In genomic region chr3:93444343-93445164, GRCm38 (mm10) we compare ENCODE assay signal across 8 mouse cellular contexts. TPM values are rescaled to one million over a fixed set of nuclear protein-coding genes. Genes with fewer than 3 reads are reported as not detected.
A peak's percentile ranks its signal among the peaks of the same experiment; 100 is the strongest.
DNase-seq lines count a peak whose midpoint lies in the region; ATAC-seq and TF ChIP-seq lines count a peak whose summit lies in the region.

No protein-coding gene starts in this region.

- H3K9me3 ChIP-seq in hindbrain, embryonic 10.5 days, result no peaks in the 10 kb centered on the region
- H3K9me3 ChIP-seq in lung, embryonic 15.5 days, result no peaks in the 10 kb centered on the region

- DNase-seq in ES-CJ7 (ENCODE audit: low read depth, low spot score), result peak; percentile 79
- DNase-seq in cerebellum, adult 2 months, result peak; percentile 18 to 47
- peak; percentile 38 to 61 for DNase-seq in frontal cortex, postnatal 10 days (ENCODE audit: low spot score in 2 of 2)
- DNase-seq in hindbrain, embryonic 10.5 days (ENCODE audit: low spot score), result peak; percentile 85
- DNase-seq in layer of hippocampus, adult 9-11 months, result peak; percentile 57
- DNase-seq in urinary bladder, adult 2 months (ENCODE audit: low spot score), result peak; percentile 53

- H3K4me3 ChIP-seq in cerebellum, adult 2 months (replicated peaks; ENCODE audit: insufficient read depth, low read depth, low read length), result peak overlapping the region; percentile 54
- H3K4me3 ChIP-seq in hindbrain, embryonic 10.5 days, result peak overlapping the region; percentile 67
- peak overlapping the region; percentile 58 for H3K4me3 ChIP-seq in lung, embryonic 15.5 days
- peak overlapping the region; percentile 54 for H3K4me3 ChIP-seq in olfactory bulb, adult 2 months (ENCODE audit: insufficient read depth, low read depth, low read length)

- H3K27me3 ChIP-seq in cerebellum, adult 2 months (ENCODE audit: control insufficient read depth, insufficient read depth, low read length), result peaks cover 4% of the 10 kb centered on the region; the same call in 1 of the 2 replicates
- H3K27me3 ChIP-seq in hindbrain, embryonic 10.5 days (ENCODE audit: insufficient read depth, poor library complexity, severe bottlenecking), result peaks cover 90% of the 10 kb centered on the region
- H3K27me3 ChIP-seq in lung, embryonic 15.5 days, result peaks cover 41% of the 10 kb centered on the region

- ATAC-seq in lung, embryonic 15.5 days (ENCODE audit: borderline replicate concordance, extremely low read depth, low FRiP score, low TSS enrichment), result peak; percentile 81

- peak overlapping the region; percentile 40 for H3K9ac ChIP-seq in lung, embryonic 15.5 days

- H3K4me2 ChIP-seq in lung, embryonic 15.5 days, result peak overlapping the region; percentile 95

- 2% methylated on average over 56 of the region's 56 CpGs for WGBS in cerebellum, adult 2 months
- under 1% methylated on average over 56 of the region's 56 CpGs for WGBS in hindbrain, embryonic 10.5 days
- under 1% methylated on average over 56 of the region's 56 CpGs for WGBS in lung, embryonic 15.5 days
- under 1% methylated on average over 56 of the region's 56 CpGs for WGBS in olfactory bulb, adult 2 months

- no peak overlapping the region for H3K27ac ChIP-seq in cerebellum, adult 2 months (ENCODE audit: insufficient read depth, low read length)
- H3K27ac ChIP-seq in hindbrain, embryonic 10.5 days, result peak overlapping the region; percentile 78
- H3K27ac ChIP-seq in lung, embryonic 15.5 days, result peak overlapping the region; percentile 73
- peak overlapping the region; percentile 72 for H3K27ac ChIP-seq in olfactory bulb, adult 2 months (ENCODE audit: insufficient read depth, low read depth, low read length)

- no peak for TF ChIP-seq POLR2A in cerebellum, adult 2 months (IDR thresholded peaks at IDR 0.05; ENCODE audit: borderline replicate concordance, insufficient read depth, low read length)
- peak; percentile 43 for TF ChIP-seq POLR2A in olfactory bulb, adult 2 months (IDR thresholded peaks at IDR 0.05; ENCODE audit: insufficient read depth, low read depth, low read length)

- H3K36me3 ChIP-seq in hindbrain, embryonic 10.5 days, result no peaks in the 10 kb centered on the region
- no peaks in the 10 kb centered on the region for H3K36me3 ChIP-seq in lung, embryonic 15.5 days

- peaks cover 3% of the 10 kb centered on the region; the same call in 1 of the 2 replicates for H3K4me1 ChIP-seq in cerebellum, adult 2 months (ENCODE audit: control insufficient read depth, insufficient read depth, low read length)
- H3K4me1 ChIP-seq in hindbrain, embryonic 10.5 days (replicated peaks), result peaks cover 37% of the 10 kb centered on the region
- H3K4me1 ChIP-seq in lung, embryonic 15.5 days, result peaks cover 29% of the 10 kb centered on the region
- H3K4me1 ChIP-seq in olfactory bulb, adult 2 months (ENCODE audit: control insufficient read depth, insufficient read depth, low read length), result peaks cover 29% of the 10 kb centered on the region

- no peak for TF ChIP-seq CTCF in cerebellum, adult 2 months (IDR thresholded peaks at IDR 0.05; ENCODE audit: borderline replicate concordance, insufficient read depth, low read depth, low read length)
- TF ChIP-seq CTCF in olfactory bulb, adult 2 months (IDR thresholded peaks at IDR 0.05; ENCODE audit: insufficient read depth, low read depth, low read length), result no peak

RNA-seq across cellular contexts. Expression of gene Tchh, which starts 2.4 kb away (rescaled TPM):
- polyA plus RNA-seq in cerebellum, adult 2 months (2012; rRNA removed), result 0.79 and 0.82 TPM in 2 replicates
- 0.54 and 0.81 TPM in 2 replicates for polyA plus RNA-seq in hindbrain, embryonic 10.5 days (2016; fragmentation: Nextera tagmentation; extraction: Ambion mirVana)
- polyA plus RNA-seq in lung, embryonic 15.5 days (2015; fragmentation: Nextera tagmentation; extraction: Ambion mirVana), result 2.3 and 3.3 TPM in 2 replicates
- polyA plus RNA-seq in olfactory bulb, adult 2 months (2012; ENCODE audit: insufficient read depth, insufficient read length, low replicate concordance, missing spikeins), result not detected in 2 replicates
- polyA plus RNA-seq in urinary bladder, adult 2 months (2012; rRNA removed), result 0.37 and 0.57 TPM in 2 replicates

RNA-seq across cellular contexts. Expression of gene Tchhl1, which starts 24.0 kb away (rescaled TPM):
- not detected in 2 replicates for polyA plus RNA-seq in cerebellum, adult 2 months (2012; rRNA removed)
- not detected in 2 replicates for polyA plus RNA-seq in hindbrain, embryonic 10.5 days (2016; fragmentation: Nextera tagmentation; extraction: Ambion mirVana)
- not detected in 2 replicates for polyA plus RNA-seq in lung, embryonic 15.5 days (2015; fragmentation: Nextera tagmentation; extraction: Ambion mirVana)
- not detected in 2 replicates for polyA plus RNA-seq in olfactory bulb, adult 2 months (2012; ENCODE audit: insufficient read depth, insufficient read length, low replicate concordance, missing spikeins)
- not detected in 2 replicates for polyA plus RNA-seq in urinary bladder, adult 2 months (2012; rRNA removed)

RNA-seq across cellular contexts. Expression of gene Rptn, which starts 51.1 kb away (rescaled TPM):
- not detected in 2 replicates for polyA plus RNA-seq in cerebellum, adult 2 months (2012; rRNA removed)
- not detected in 2 replicates for polyA plus RNA-seq in hindbrain, embryonic 10.5 days (2016; fragmentation: Nextera tagmentation; extraction: Ambion mirVana)
- not detected in 2 replicates for polyA plus RNA-seq in lung, embryonic 15.5 days (2015; fragmentation: Nextera tagmentation; extraction: Ambion mirVana)
- polyA plus RNA-seq in olfactory bulb, adult 2 months (2012; ENCODE audit: insufficient read depth, insufficient read length, low replicate concordance, missing spikeins), result not detected in 2 replicates
- polyA plus RNA-seq in urinary bladder, adult 2 months (2012; rRNA removed), result 0.69 and 0.96 TPM in 2 replicates

Comparison
In these comparisons a context has a peak if more than half of its experiments do, and no peak if none do; other contexts are left out.
1. DNase-seq: peak in every context shown above with its lines; median percentile 85 in hindbrain, embryonic 10.5 days; 79 in ES-CJ7; 57 in layer of hippocampus, adult 9-11 months; 53 in urinary bladder, adult 2 months; 50 in frontal cortex, postnatal 10 days; 32 in cerebellum, adult 2 months.